Mouse (Mus musculus) layer of hippocampus, postnatal 14 days (tissue): ENCODE measurements at regions not wholly inside any gene's neighbourhood (a gene's known extent, or its start where the extent isn't known, plus 50 kb on each side); places are given as distances from the start of the nearest gene placed in this dataset.

Source experiments
- DNase-seq, 2 experiments: peaks; one replicate each; pipeline ENCODE4 v3.0.0; 2021 to 2022; ENCODE audit warnings: low spot score in 2 of 2, mixed read lengths in 1 of 2

- peak in 1 of 2 experiments; percentile 28 for DNase-seq
Observed at GRCm38 (mm10) chrX:143462632-143463031, 55.8 kb upstream of the Pak3 start.

DNA sequence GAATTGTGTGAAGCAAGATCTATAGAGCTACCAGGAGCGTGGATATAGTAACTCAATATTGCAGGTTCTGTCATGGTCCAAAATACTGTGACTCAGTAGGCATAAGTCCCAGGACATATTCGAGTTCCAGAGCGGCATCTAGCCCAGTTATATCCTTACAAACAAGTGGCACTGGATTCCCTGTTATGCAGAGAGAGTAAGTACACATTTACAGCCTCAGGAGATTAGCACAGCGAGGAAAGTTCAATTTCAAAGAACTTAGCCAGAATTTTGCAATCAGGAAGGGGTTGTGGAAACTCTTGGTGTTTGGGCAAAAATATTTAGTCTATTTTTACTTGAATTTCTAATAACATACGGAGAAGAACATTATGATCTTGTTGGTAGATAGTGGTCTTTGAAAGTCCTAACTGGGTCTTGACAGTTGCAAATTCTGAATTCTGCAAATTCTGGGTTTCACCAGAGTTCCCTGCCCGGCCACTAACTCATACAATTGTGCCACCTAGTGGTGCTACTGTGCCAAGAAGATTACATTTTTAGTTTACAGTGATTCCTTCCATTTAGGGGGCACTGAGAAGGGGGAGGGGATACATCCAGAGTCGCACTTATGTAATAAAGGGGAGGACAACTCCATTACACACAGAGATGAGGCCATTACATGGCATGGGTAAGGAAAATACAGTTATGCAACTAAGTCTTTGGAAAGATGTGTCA is 54.7 kb upstream of the Chrdl1 start:
- peak; percentile 2 to 4 for DNase-seq

DNA sequence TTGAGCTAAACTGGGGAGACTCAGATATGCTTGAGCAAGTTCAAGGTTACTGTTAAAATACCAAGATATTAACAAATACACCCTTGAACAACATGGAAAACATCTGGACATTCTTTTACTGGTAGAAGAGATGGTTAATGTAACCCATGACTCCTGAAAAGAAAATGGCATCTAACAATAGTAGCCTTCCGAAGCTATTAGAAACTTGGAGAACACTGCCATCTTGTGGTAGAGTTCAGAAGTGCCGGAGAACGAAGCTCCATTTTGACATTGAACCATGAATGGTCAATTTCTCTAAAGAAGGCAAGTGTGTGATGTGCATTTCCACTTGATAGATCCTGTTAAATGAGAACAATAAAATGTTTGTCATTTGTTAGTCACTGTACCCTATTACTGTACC is 50.5 kb upstream of the Chrdl1 start:
- DNase-seq = peak; percentile 26 to 52
